Mouse (Mus musculus): Measurements from ENCODE around the gene Olfr1031. TPM values are rescaled to one million over a fixed set of nuclear protein-coding genes. Genes with fewer than 3 reads are reported as not detected.
"Not testable (repeated sequence)": the region's sequence is repeated elsewhere in the genome, so short reads cannot be mapped to it uniquely, and the experiment has no call there.

Gene Olfr1031
- total RNA-seq (2022) = not detected

DNA sequence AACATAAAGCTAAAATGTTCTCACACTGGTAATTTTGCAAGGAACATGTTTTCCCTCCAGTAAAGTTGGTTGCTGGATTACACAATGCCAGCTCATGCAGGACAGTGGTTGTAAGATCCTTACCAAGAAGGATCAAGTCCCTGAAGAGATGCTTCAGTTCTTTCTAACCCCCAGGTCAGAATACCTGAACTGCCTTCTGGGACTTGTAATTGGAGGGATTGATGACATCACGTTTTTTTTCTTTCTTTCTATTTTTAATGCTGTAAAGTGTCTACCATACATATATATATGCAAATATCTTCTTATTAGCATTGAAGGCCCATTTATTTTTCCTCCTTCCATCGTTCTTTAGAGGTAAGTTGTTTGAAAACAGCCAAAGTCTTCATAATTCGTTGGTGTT, at the start of gene Olfr1031:
Olfr1031 (plus strand) TSS at position 301 of the 400 bp plus-strand sequence.
- no peak for DNase-seq (ENCODE audit: low spot score in 2 of 2)

DNA sequence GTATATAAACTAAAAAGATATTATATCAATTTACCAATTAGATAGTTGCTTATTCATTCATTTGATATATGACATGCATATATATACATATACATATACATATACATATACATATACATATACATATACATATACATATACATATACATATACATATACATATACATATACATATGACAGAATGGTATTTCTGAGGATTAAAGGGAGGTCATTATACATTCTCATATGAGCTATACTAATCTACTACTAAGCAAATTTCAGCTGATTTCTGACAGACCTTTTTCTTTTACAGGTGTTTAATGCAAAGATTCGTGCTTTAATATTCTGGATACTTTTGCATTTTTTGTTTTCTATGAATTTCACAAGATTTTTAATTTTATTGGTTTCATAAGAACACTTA, 40.0 kb upstream of the Olfr1031 start, which contains the start of gene Olfr1028:
Olfr1028 (plus strand) TSS at position 301 of the 400 bp plus-strand sequence.
- DNase-seq (ENCODE audit: low spot score in 2 of 2) = no peak

DNA sequence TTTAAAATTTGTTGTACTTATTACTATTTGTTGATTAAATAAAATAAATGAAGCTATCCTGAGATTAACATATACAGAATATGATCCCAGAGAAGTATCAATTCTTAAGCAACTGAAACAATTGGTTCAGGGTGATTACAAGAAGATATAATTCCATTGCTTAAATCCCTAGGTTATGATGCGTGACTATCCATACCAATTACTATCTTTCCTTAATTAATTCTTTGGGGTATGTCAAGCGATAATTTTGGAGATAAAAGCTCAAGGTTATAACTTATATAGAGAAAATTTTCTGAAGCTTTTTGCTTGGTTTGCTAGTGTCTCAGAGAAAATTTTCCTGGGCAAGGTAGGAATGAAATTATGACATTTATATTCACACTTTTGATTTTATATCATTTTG, 16.5 kb upstream of the Olfr1031 start, which contains the start of gene Olfr1029:
Olfr1029 (plus strand) TSS at position 301 of the 400 bp plus-strand sequence.
- DNase-seq (ENCODE audit: low spot score in 2 of 2) = no peak

DNA sequence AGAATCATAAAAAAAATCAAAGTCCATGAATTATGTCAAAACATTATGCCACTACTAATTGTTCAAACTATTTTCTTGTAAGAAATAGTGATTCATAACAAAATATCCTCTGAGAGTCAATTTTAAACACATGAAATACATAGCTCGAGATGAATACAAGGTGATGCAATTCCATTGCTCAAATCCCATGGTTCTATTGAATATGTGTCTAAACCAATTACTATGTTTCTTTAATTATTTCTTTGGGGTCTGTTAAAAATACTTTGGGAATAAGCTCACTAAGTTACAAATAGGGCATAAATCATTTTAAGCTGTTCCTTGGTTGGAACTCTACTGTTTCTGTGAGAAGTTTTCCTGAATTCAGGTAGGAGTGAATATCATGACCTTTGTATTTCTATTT, 11.1 kb upstream of the Olfr1031 start, which contains the start of gene Olfr1030:
Olfr1030 (plus strand) TSS at position 301 of the 400 bp plus-strand sequence.
- no peak for DNase-seq (ENCODE audit: low spot score in 2 of 2)

DNA sequence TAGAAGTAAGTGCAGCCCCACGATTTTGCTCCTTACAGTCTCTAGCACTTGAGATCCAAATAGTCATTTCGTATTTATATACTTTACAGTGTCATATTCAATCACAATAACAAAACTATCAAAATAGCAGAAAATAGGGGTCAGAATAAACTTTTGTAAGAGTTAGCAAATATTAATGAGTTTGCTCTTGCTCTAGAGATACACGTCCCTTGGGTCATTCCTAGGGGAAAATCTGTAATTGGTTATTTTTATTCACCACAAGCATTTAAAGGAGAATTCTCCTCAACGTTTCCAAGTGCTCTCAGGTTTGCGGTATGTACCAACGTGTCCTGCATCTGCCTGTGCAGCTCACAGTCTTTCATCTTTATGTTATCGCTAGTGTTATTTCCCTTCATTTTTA, 15.1 kb downstream of the Olfr1031 start, which contains the start of gene Olfr1032:
Olfr1032 (plus strand) TSS at position 301 of the 400 bp plus-strand sequence.
- DNase-seq (ENCODE audit: low spot score in 2 of 2) = no peak

DNA sequence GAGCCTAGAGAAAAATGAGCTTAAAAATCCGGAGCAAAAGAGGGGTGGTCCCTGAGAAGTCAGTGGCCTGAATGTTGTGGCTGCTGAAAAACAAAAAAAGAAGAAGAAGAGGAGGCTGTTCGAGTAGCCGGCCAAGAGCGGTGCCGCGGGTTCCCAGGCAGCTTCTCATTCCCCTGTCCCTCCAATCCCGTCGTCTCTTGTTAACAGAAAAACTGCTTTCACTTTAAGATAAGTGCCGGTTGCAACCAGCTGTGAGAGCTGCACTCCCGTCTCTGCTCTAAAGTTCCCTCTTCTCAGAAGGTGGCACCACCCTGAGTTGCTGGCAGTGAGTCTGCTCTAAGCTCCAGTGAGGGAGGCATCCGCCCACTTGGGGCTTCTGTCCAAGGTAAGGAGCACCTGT, 30.3 kb downstream of the Olfr1031 start, which contains the start of gene Olfr1033:
Olfr1033 (plus strand) TSS at position 228 of the 400 bp plus-strand sequence.
- not testable (repeated sequence) for DNase-seq (ENCODE audit: low spot score in 2 of 2)

DNA sequence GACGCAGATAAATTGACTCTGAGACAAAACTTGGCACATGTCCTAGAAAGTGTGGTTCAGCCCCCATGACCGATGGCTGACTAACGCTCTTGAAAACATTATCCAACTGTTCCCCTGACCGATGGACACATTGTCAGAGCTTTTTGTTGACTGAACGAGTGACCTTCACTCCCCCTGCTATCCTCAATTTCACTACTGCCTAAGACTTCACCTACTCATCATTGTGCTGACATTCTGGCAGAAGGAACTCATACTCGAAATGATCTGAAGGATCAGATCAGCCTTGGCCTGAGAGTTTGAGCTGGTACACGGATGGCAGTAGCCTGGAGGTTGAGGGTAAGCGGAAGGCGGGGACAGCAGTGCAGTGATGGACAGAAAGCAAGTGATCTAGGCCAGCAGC, 31.4 kb downstream of the Olfr1031 start:
- not testable (repeated sequence) for DNase-seq (ENCODE audit: low spot score in 2 of 2)

Other genes starting within 250 kb of the Olfr1031 start
- not detected for gene Olfr1012, start 227.5 kb upstream of the Olfr1031 start, total RNA-seq (2022)
- gene Olfr1013, start 223.2 kb upstream of the Olfr1031 start, total RNA-seq (2022) = not detected
- gene Olfr1014, start 217.6 kb upstream of the Olfr1031 start, total RNA-seq (2022) = not detected
- not detected for gene Olfr1015, start 208.3 kb upstream of the Olfr1031 start, total RNA-seq (2022)
- gene Olfr1016, start 187.8 kb upstream of the Olfr1031 start, total RNA-seq (2022) = not detected
- gene Olfr1018, start 171.8 kb upstream of the Olfr1031 start, total RNA-seq (2022) = not detected
- gene Olfr1019, start 144.8 kb upstream of the Olfr1031 start, total RNA-seq (2022) = not detected
- not detected for gene Olfr1020, start 143.3 kb upstream of the Olfr1031 start, total RNA-seq (2022)
- not detected for gene Olfr1022, start 121.7 kb upstream of the Olfr1031 start, total RNA-seq (2022)
- not detected for gene Olfr1023, start 104.7 kb upstream of the Olfr1031 start, total RNA-seq (2022)
- gene Olfr1024, start 85.3 kb upstream of the Olfr1031 start, total RNA-seq (2022) = not detected
- not detected for gene Olfr1025-ps1, start 75.1 kb upstream of the Olfr1031 start, total RNA-seq (2022)
- gene Olfr1026, start 68.7 kb upstream of the Olfr1031 start, total RNA-seq (2022) = not detected
- under 1 TPM in 2 of 4 experiments, not detected in 2; 0.09 to 0.11 TPM for gene Olfr1028, start 39.9 kb upstream of the Olfr1031 start, total RNA-seq (2022)
- gene Olfr1029, start 16.4 kb upstream of the Olfr1031 start, total RNA-seq (2022) = under 1 TPM in 1 of 4 experiments, not detected in 3; 0.18 TPM
- gene Olfr1030, start 11.0 kb upstream of the Olfr1031 start, total RNA-seq (2022) = not detected
- not detected for gene Olfr1032, start 15.2 kb downstream of the Olfr1031 start, total RNA-seq (2022)
- gene Olfr1033, start 30.3 kb downstream of the Olfr1031 start, total RNA-seq (2022) = not detected
- not detected for gene Olfr1034, start 55.6 kb downstream of the Olfr1031 start, total RNA-seq (2022)
- not detected for gene Olfr1036, start 83.7 kb downstream of the Olfr1031 start, total RNA-seq (2022)
- not detected for gene Olfr1037, start 97.1 kb downstream of the Olfr1031 start, total RNA-seq (2022)
- not detected for gene Olfr1039, start 145.6 kb downstream of the Olfr1031 start, total RNA-seq (2022)
- gene Olfr1040, start 156.4 kb downstream of the Olfr1031 start, total RNA-seq (2022) = not detected
- not detected for gene Olfr1042, start 171.5 kb downstream of the Olfr1031 start, total RNA-seq (2022)
- gene Olfr1043, start 177.2 kb downstream of the Olfr1031 start, total RNA-seq (2022) = not detected
- not detected for gene Olfr1044, start 187.5 kb downstream of the Olfr1031 start, total RNA-seq (2022)
- gene Olfr52, start 195.4 kb downstream of the Olfr1031 start, total RNA-seq (2022) = not detected
- not detected for gene Olfr1045, start 212.7 kb downstream of the Olfr1031 start, total RNA-seq (2022)
- gene Olfr1046, start 229.0 kb downstream of the Olfr1031 start, total RNA-seq (2022) = not detected
- not detected for gene Olfr1047, start 241.1 kb downstream of the Olfr1031 start, total RNA-seq (2022)
- not detected for gene Olfr1048, start 250.0 kb downstream of the Olfr1031 start, total RNA-seq (2022)